Mouse (Mus musculus): ENCODE data around the gene Rest. TPM values are rescaled to one million over a fixed set of nuclear protein-coding genes. Genes with fewer than 3 reads are reported as not detected.

Gene Rest
- polyA plus RNA-seq, 1 experiment from 2014 or later, result 31.0 TPM

- Histone ChIP-seq H3K4me1 (replicated peaks) (peaks cover 21% of the 10 kb centered on the region), H3K27ac (ENCODE audit: poor library complexity, severe bottlenecking) (peak within 1 kb of the TSS; percentile 92), H3K9me3 (replicated peaks) (no peaks in the 10 kb centered on the region), H3K27me3 (replicated peaks) (no peaks in the 10 kb centered on the region), H3K36me3 (peaks cover 41% of the 10 kb centered on the region), H3K4me2 (peak within 1 kb of the TSS; percentile 94), H3K4me3 (peak within 1 kb of the TSS; percentile 86), H3K9ac (peak within 1 kb of the TSS; percentile 85)
- under 1% methylated on average over 85 of the region's 85 CpGs for WGBS
- peak; percentile 97 for ATAC-seq (ENCODE audit: insufficient number of reproducible peaks, low FRiP score)
These were observed 44.9 kb downstream of the Rest start, which contains the start of the genes Noa1 and Polr2b for GRCm38 (mm10) chr5:77309924-77310772. Gene Noa1 (minus strand): TSS chr5:77310084. Gene Polr2b (plus strand): TSS chr5:77310147.

GRCm38 (mm10) chr5:77314206-77314605, 48.9 kb downstream of the Rest start:
- Histone ChIP-seq H3K27ac (ENCODE audit: poor library complexity, severe bottlenecking) (no peak overlapping the region), H3K36me3 (peaks cover 56% of the 10 kb centered on the region), H3K4me3 (no peak overlapping the region), H3K9ac (no peak overlapping the region), H3K27me3 (replicated peaks) (no peaks in the 10 kb centered on the region), H3K9me3 (replicated peaks) (no peaks in the 10 kb centered on the region), H3K4me2 (no peak overlapping the region), H3K4me1 (replicated peaks) (peaks cover 8% of the 10 kb centered on the region)
- ATAC-seq (ENCODE audit: insufficient number of reproducible peaks, low FRiP score), result no peak
- WGBS, result 89% methylated on average over 4 of the region's 4 CpGs

- no peak overlapping the region for H3K27ac ChIP-seq (ENCODE audit: poor library complexity, severe bottlenecking)
- no peaks in the 10 kb centered on the region for H3K9me3 ChIP-seq (replicated peaks)
- 91% methylated on average over 6 of the region's 6 CpGs for WGBS
- H3K4me3 ChIP-seq, result no peak overlapping the region
- no peak overlapping the region for H3K9ac ChIP-seq
- H3K4me1 ChIP-seq (replicated peaks), result peaks cover 8% of the 10 kb centered on the region
- peaks cover 59% of the 10 kb centered on the region for H3K36me3 ChIP-seq
- no peaks in the 10 kb centered on the region for H3K27me3 ChIP-seq (replicated peaks)
- ATAC-seq (ENCODE audit: insufficient number of reproducible peaks, low FRiP score), result no peak
- no peak overlapping the region for H3K4me2 ChIP-seq
These were observed 49.7 kb downstream of the Rest start for GRCm38 (mm10) chr5:77314986-77315385.

- Histone ChIP-seq H3K27me3 (replicated peaks) (no peaks in the 10 kb centered on the region), H3K9ac (no peak overlapping the region), H3K9me3 (replicated peaks) (no peaks in the 10 kb centered on the region), H3K27ac (ENCODE audit: poor library complexity, severe bottlenecking) (no peak overlapping the region), H3K4me1 (replicated peaks) (no peaks in the 10 kb centered on the region), H3K36me3 (peaks cover 88% of the 10 kb centered on the region), H3K4me3 (no peak overlapping the region), H3K4me2 (no peak overlapping the region)
- no peak for ATAC-seq (ENCODE audit: insufficient number of reproducible peaks, low FRiP score)
- 74% methylated on average over 1 of the region's 1 CpGs for WGBS
These were observed 59.6 kb downstream of the Rest start for GRCm38 (mm10) chr5:77324936-77325335.

- H3K4me2 ChIP-seq, result no peak overlapping the region
- H3K27ac ChIP-seq (ENCODE audit: poor library complexity, severe bottlenecking), result no peak overlapping the region
- no peaks in the 10 kb centered on the region for H3K4me1 ChIP-seq (replicated peaks)
- no peak for ATAC-seq (ENCODE audit: insufficient number of reproducible peaks, low FRiP score)
- H3K27me3 ChIP-seq (replicated peaks), result no peaks in the 10 kb centered on the region
- 76% methylated on average over 5 of the region's 5 CpGs for WGBS
- H3K9ac ChIP-seq, result no peak overlapping the region
- H3K4me3 ChIP-seq, result no peak overlapping the region
- H3K36me3 ChIP-seq, result peaks cover 83% of the 10 kb centered on the region
- H3K9me3 ChIP-seq (replicated peaks), result no peaks in the 10 kb centered on the region
These were observed 64.9 kb downstream of the Rest start for GRCm38 (mm10) chr5:77330154-77330553.

Small RNA genes within 50 kb of the gene (microRNA-seq; reads per million reads assigned to microRNA genes)
- gene Mir5098, result 0.71 reads per million

Other genes with a start within 250 kb of the Rest start
- gene Thegl, start 249.5 kb upstream of the Rest start, polyA plus RNA-seq (2016; fragmentation: Nextera tagmentation; extraction: Ambion mirVana), result 0.12 TPM in 1 of 2 replicates, not detected in the other
- gene Hopx, start 150.4 kb upstream of the Rest start, polyA plus RNA-seq (2016; fragmentation: Nextera tagmentation; extraction: Ambion mirVana), result 14.4 and 14.6 TPM in 2 replicates
- gene Spink2, start 54.0 kb upstream of the Rest start, polyA plus RNA-seq (2016; fragmentation: Nextera tagmentation; extraction: Ambion mirVana), result 7.3 and 7.9 TPM in 2 replicates
- gene Noa1, start 44.6 kb downstream of the Rest start, polyA plus RNA-seq (2016; fragmentation: Nextera tagmentation; extraction: Ambion mirVana), result 22.9 and 23.0 TPM in 2 replicates
- gene Polr2b, start 44.7 kb downstream of the Rest start, polyA plus RNA-seq (2016; fragmentation: Nextera tagmentation; extraction: Ambion mirVana), result 46.1 and 49.9 TPM in 2 replicates
- 38.3 and 39.9 TPM in 2 replicates for gene Igfbp7, start 142.6 kb downstream of the Rest start, polyA plus RNA-seq (2016; fragmentation: Nextera tagmentation; extraction: Ambion mirVana)